Mouse (Mus musculus): ENCODE measurements around the gene Msmp. TPM values are rescaled to one million over a fixed set of nuclear protein-coding genes. Genes with fewer than 3 reads are reported as not detected.

The Msmp gene
- total RNA-seq, 1 experiment: 0.49 TPM

DNA sequence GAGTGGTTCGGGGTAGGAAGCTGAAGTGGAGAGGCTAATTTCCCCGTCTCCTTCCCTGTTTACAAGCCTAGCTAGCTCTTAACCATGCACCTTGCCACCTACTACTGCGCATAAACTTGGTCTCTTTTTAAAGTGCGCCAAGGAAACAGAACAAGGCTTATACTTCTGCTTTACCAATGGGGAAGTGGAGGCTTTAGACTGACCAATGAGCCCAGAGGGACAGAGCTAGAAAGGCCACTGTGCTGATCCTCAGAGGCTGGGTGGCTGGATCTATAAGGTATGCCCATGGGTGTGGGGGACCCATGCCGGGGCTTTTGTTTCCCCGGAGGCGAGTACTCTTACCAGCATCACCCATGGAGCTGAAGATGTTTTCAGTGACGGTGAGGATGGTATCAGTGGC lies 37.1 kb downstream of the Msmp start:
- H3K9me3 ChIP-seq (ENCODE audit: control insufficient read depth, insufficient read depth, low read depth, low read length): peaks cover 6% of the 10 kb centered on the region
- DNase-seq (ENCODE audit: low read depth, low spot score): no peak
- no peak overlapping the region for H3K4me3 ChIP-seq (ENCODE audit: insufficient read depth in 1 of 2, low read depth in 1 of 2, low read length in 2 of 2, poor library complexity in 1 of 2, severe bottlenecking in 1 of 2)
- TF ChIP-seq CHD2 (IDR thresholded peaks at IDR 0.05; ENCODE audit: low read depth, low read length): no peak
- no peak for TF ChIP-seq MAFK (IDR thresholded peaks at IDR 0.05; ENCODE audit: insufficient read depth, low read depth, low read length)
- no peak for TF ChIP-seq ZNF384 (IDR thresholded peaks at IDR 0.05; ENCODE audit: low read depth, low read length)
- TF ChIP-seq HCFC1 (IDR thresholded peaks at IDR 0.05; ENCODE audit: borderline replicate concordance, insufficient read depth, low read length): no peak
- no peak for TF ChIP-seq ZC3H11A (IDR thresholded peaks at IDR 0.05; ENCODE audit: borderline replicate concordance, low read depth, low read length)
- H3K36me3 ChIP-seq (ENCODE audit: control insufficient read depth, insufficient read depth, low read length, poor library complexity, severe bottlenecking): peaks cover 90% of the 10 kb centered on the region
- H3K9ac ChIP-seq (ENCODE audit: insufficient read depth, low read depth, low read length, poor library complexity, severe bottlenecking): no peak overlapping the region
- in situ Hi-C loops (cut with MboI; ENCODE audit: low sequenced_read_pairs in 2 of 2, unreplicated experiment in 2 of 2): no loop called here
- H3K4me1 ChIP-seq (ENCODE audit: control insufficient read depth in 2 of 2, insufficient read depth in 2 of 2, low read length in 2 of 2, poor library complexity in 1 of 2): no peaks in the 10 kb centered on the region
- H3K27ac ChIP-seq (ENCODE audit: insufficient read depth, low read depth, low read length, poor library complexity, severe bottlenecking): no peak overlapping the region

GRCm38 (mm10) chr4:43546375-43547047 lies 37.8 kb downstream of the Msmp start:
- DNase-seq (ENCODE audit: low read depth, low spot score): no peak
- in situ Hi-C loops (cut with MboI; ENCODE audit: low sequenced_read_pairs in 2 of 2, unreplicated experiment in 2 of 2): no loop called here
- no peak overlapping the region for H3K4me3 ChIP-seq (ENCODE audit: insufficient read depth in 1 of 2, low read depth in 1 of 2, low read length in 2 of 2, poor library complexity in 1 of 2, severe bottlenecking in 1 of 2)
- no peaks in the 10 kb centered on the region for H3K4me1 ChIP-seq (ENCODE audit: control insufficient read depth in 2 of 2, insufficient read depth in 2 of 2, low read length in 2 of 2, poor library complexity in 1 of 2)
- peaks cover 97% of the 10 kb centered on the region for H3K36me3 ChIP-seq (ENCODE audit: control insufficient read depth, insufficient read depth, low read length, poor library complexity, severe bottlenecking)
- H3K9ac ChIP-seq (ENCODE audit: insufficient read depth, low read depth, low read length, poor library complexity, severe bottlenecking): no peak overlapping the region
- no peak for TF ChIP-seq ZNF384 (IDR thresholded peaks at IDR 0.05; ENCODE audit: low read depth, low read length)
- TF ChIP-seq HCFC1 (IDR thresholded peaks at IDR 0.05; ENCODE audit: borderline replicate concordance, insufficient read depth, low read length): no peak
- TF ChIP-seq CHD2 (IDR thresholded peaks at IDR 0.05; ENCODE audit: low read depth, low read length): no peak
- TF ChIP-seq ZC3H11A (IDR thresholded peaks at IDR 0.05; ENCODE audit: borderline replicate concordance, low read depth, low read length): no peak
- no peak for TF ChIP-seq MAFK (IDR thresholded peaks at IDR 0.05; ENCODE audit: insufficient read depth, low read depth, low read length)
- H3K27ac ChIP-seq (ENCODE audit: insufficient read depth, low read depth, low read length, poor library complexity, severe bottlenecking): no peak overlapping the region
- peaks cover 11% of the 10 kb centered on the region for H3K9me3 ChIP-seq (ENCODE audit: control insufficient read depth, insufficient read depth, low read depth, low read length)

- Histone ChIP-seq H3K9ac (ENCODE audit: insufficient read depth, low read depth, low read length, poor library complexity, severe bottlenecking) (no peak overlapping the region), H3K27ac (ENCODE audit: insufficient read depth, low read depth, low read length, poor library complexity, severe bottlenecking) (no peak overlapping the region), H3K4me1 (ENCODE audit: control insufficient read depth in 2 of 2, insufficient read depth in 2 of 2, low read length in 2 of 2, poor library complexity in 1 of 2) (no peaks in the 10 kb centered on the region), H3K36me3 (ENCODE audit: control insufficient read depth, insufficient read depth, low read length, poor library complexity, severe bottlenecking) (peaks cover 91% of the 10 kb centered on the region), H3K4me3 (ENCODE audit: insufficient read depth in 1 of 2, low read depth in 1 of 2, low read length in 2 of 2, poor library complexity in 1 of 2, severe bottlenecking in 1 of 2) (no peak overlapping the region), H3K9me3 (ENCODE audit: control insufficient read depth, insufficient read depth, low read depth, low read length) (peaks cover 19% of the 10 kb centered on the region)
- no peak for DNase-seq (ENCODE audit: low read depth, low spot score)
- TF ChIP-seq HCFC1 (IDR thresholded peaks at IDR 0.05; ENCODE audit: borderline replicate concordance, insufficient read depth, low read length) (no peak), ZC3H11A (IDR thresholded peaks at IDR 0.05; ENCODE audit: borderline replicate concordance, low read depth, low read length) (no peak), CHD2 (IDR thresholded peaks at IDR 0.05; ENCODE audit: low read depth, low read length) (no peak), ZNF384 (IDR thresholded peaks at IDR 0.05; ENCODE audit: low read depth, low read length) (no peak), MAFK (IDR thresholded peaks at IDR 0.05; ENCODE audit: insufficient read depth, low read depth, low read length) (no peak)
- in situ Hi-C loops (cut with MboI; ENCODE audit: low sequenced_read_pairs in 2 of 2, unreplicated experiment in 2 of 2): no loop called here
Observed at GRCm38 (mm10) chr4:43542044-43542443, 42.2 kb downstream of the Msmp start.

DNA sequence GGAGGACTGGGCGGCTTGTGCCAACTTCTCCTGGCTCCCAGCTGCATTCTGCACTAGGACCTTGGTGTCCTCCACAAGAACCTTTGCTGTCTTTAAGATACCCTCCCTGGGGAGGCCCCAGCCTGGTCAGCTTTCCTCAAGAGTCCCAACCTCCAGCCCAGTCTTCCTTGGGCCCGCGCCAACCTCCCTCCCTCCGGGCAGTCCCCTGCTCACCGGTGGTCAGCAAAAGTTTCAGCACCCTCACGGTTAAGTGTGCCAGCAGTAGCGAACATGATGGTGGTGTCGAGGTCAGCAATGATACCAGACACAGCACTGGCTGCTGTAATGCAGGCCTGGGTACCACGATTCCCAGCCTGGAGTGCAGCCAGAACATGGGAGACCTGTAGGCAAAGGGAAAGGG lies 48.3 kb downstream of the Msmp start:
- Histone ChIP-seq H3K27ac (ENCODE audit: insufficient read depth, low read depth, low read length, poor library complexity, severe bottlenecking) (no peak overlapping the region), H3K9me3 (ENCODE audit: control insufficient read depth, insufficient read depth, low read depth, low read length) (peaks cover 7% of the 10 kb centered on the region; the same call in 1 of the 2 replicates), H3K9ac (ENCODE audit: insufficient read depth, low read depth, low read length, poor library complexity, severe bottlenecking) (no peak overlapping the region), H3K4me3 (ENCODE audit: insufficient read depth in 1 of 2, low read depth in 1 of 2, low read length in 2 of 2, poor library complexity in 1 of 2, severe bottlenecking in 1 of 2) (no peak overlapping the region), H3K4me1 (ENCODE audit: control insufficient read depth in 2 of 2, insufficient read depth in 2 of 2, low read length in 2 of 2, poor library complexity in 1 of 2) (peaks cover 4 to 12% of the 10 kb centered on the region in 2 experiments; a peak in 2 of 4 replicates), H3K36me3 (ENCODE audit: control insufficient read depth, insufficient read depth, low read length, poor library complexity, severe bottlenecking) (peaks cover 87% of the 10 kb centered on the region)
- DNase-seq (ENCODE audit: low read depth, low spot score): no peak
- TF ChIP-seq CHD2 (IDR thresholded peaks at IDR 0.05; ENCODE audit: low read depth, low read length): no peak
- TF ChIP-seq ZC3H11A (IDR thresholded peaks at IDR 0.05; ENCODE audit: borderline replicate concordance, low read depth, low read length): no peak
- TF ChIP-seq HCFC1 (IDR thresholded peaks at IDR 0.05; ENCODE audit: borderline replicate concordance, insufficient read depth, low read length): no peak
- no peak for TF ChIP-seq MAFK (IDR thresholded peaks at IDR 0.05; ENCODE audit: insufficient read depth, low read depth, low read length)
- TF ChIP-seq ZNF384 (IDR thresholded peaks at IDR 0.05; ENCODE audit: low read depth, low read length): no peak
- in situ Hi-C loops (cut with MboI; ENCODE audit: low sequenced_read_pairs in 2 of 2, unreplicated experiment in 2 of 2): no loop called here

Measured in ES-E14 (cell line).